Mouse (Mus musculus): ENCODE data around the gene Klk1b5.
"Not testable (repeated sequence)": the region's sequence is repeated elsewhere in the genome, so short reads cannot be mapped to it uniquely, and the experiment has no call there.

Gene Klk1b5

DNA sequence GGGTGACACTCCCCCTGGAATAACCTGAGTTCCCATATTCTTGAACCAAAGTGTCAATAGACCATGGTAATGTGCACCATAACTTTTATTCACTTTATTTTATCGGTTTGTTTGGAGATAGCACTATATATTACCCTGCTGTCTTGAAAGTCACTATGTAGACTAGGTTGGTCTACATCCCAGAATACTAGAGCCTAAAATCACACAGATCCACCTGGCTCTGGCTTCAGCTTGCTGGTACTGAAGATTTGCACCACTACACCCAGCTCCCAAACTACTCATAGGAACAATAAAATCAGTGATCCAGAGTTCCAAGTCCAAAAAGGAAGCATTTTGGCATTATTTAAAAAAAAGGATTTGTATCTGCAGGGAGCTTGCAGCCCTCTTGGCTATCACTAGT lies at the start of gene Klk1b5:
Klk1b5 (plus strand) TSS at position 301 of the 400 bp plus-strand sequence.
- DNase-seq (ENCODE audit: low read depth, low spot score) = no peak

DNA sequence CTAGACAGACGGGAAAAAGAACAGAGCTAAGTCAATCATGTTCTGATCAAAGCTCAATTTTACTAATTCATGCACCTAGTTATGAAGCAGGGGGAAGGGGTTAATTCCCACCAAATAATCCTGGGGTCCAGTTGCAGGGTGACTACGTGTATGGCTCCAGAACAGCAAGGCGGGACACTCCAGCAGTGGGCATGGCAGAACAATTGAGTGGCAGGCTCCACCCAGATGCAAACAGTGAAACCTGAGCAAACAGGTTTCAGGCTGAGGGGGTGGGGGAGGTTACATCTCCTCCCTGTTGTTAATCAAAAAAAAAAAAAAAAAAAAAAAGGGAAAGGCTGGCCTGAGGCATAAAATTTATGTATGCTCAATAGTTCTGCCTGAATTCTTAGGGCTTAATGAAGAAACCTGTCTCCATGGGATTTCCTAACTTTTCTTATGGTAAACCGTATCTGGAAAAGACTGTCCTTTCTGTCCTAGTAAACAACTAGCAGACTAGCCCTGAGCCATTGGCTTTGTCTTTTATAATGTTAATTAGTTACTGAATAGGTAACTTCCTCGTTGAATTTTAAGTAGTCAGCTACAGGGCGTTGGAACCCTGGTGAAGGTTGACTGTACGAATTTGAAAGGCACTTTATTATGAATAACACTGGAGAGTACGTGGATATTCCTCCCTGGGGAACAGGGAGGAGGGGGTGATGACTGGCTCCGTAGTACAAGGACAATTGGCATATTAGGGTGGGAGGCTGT lies 36.3 kb upstream of the Klk1b5 start:
- no peak for DNase-seq (ENCODE audit: low read depth, low spot score)

DNA sequence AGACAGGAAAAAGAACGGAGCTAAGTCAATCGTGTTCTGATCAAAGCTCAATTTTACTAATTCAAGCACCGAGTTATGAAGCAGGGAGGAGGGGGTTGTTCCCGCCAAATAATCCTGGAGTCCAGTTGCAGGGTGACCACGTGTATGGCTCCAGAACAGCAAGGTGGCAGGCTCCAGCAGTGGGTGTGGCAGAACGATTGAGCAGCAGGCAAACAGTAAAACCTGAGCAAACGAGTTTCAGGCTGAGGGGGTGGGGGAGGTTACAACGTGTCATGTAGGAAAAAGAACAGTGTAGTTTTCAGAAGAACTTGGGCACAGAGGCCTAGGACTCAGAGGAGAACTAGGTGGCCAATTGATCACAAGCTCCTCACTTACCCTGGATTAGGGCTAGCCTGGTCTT lies 29.2 kb upstream of the Klk1b5 start:
- DNase-seq (ENCODE audit: low read depth, low spot score) = not testable (repeated sequence)

DNA sequence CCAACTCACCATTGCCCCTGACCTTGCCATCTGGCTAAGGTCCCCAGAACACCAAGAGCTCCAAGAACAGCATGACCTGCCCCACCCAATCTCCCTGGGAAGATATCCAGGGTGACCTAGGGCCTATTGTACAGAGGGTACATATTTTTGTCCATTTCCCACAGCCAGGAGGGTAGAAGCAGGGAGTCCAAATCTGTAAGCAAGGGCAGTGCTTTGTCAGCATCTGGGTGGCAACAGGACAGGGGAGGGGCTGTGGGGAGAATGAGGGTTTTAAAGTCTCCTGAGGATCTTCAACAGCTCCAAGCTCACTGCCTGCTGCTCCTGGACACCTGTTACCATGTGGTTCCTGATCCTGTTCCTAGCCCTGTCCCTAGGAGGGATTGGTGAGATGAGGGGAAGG lies 27.8 kb upstream of the Klk1b5 start, which contains the start of gene Klk1b24:
Klk1b24 (plus strand) TSS at position 301 of the 400 bp plus-strand sequence.
- not testable (repeated sequence) for DNase-seq (ENCODE audit: low read depth, low spot score)

DNA sequence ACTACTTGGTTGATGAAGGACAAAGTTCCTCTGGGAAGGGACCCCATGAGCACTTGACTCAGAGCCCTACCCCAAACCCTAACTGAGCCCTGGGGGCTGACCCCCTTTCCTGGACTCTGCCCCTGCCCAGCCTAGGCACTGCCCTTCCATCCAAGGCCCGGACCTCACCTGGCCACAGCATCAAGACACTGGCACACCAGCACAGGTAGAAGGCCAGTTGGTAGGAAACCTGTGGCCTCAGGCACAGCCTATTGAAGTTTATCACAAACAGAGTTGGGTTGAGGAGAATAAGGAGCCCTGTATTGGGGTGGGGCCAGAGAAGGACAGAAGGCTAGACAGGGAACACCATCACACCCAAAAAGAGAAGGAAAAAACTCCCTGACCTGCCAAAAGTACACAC lies 22.3 kb upstream of the Klk1b5 start:
- DNase-seq (ENCODE audit: low read depth, low spot score) = not testable (repeated sequence)

DNA sequence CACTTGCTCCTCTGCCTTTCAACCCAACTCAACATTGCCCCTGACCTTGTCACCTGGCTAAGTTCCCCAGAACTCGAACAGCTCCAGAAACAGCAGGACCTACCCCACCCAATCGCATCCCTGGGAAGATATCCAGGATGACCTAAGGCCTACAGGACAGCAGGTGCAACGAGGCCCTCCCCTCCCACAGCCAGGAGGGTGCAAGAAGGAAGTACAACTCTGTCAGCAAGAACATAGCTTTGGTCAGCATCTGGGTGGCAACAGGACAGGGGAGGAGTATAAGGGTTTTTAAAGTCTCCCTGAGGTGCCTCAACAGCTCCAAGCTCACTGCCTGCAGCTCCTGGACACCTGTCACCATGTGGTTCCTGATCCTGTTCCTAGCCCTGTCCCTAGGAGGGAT lies 17.9 kb upstream of the Klk1b5 start, which contains the start of gene Klk1b3:
Klk1b3 (plus strand) TSS at position 301 of the 400 bp plus-strand sequence.
- no peak for DNase-seq (ENCODE audit: low read depth, low spot score)

DNA sequence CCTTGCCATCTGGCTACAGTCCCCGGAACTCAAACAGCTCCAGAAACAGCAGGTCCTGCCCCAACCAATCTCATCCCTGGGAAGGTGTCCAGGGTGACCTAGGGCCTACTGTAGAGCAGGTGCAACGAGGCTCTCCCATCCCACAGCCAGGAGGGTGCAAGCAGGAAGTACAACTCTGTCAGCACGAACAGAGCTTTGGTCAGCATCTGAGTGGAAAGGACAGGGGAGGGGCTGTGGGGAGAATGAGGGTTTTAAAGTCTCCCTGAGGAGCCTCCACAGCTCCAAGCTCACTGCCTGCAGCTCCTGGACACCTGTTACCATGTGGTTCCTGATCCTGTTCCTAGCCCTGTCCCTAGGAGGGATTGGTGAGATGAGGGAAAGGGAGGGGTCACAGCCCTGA lies 8.6 kb upstream of the Klk1b5 start, which contains the start of gene Klk1b4:
Klk1b4 (plus strand) TSS at position 301 of the 400 bp plus-strand sequence.
- not testable (repeated sequence) for DNase-seq (ENCODE audit: low read depth, low spot score)

DNA sequence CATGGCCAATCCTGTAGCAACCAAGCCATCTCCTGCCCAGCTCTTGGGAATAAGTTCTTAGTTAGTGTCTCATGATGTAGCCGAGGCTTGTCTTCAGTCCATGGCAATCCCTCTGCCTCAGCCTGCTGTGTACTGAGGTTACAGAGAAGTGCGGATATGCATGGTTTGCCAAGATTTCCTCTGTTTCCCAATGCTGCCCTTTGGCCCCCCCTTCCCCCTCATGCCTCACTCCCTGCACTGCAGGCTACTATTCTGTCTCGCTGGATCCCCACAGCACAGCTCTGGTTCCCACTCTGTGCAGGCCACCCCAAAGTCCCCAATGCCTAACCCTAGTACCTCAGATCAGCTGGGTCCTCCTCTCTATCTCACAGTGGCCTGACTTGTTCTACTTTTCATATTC lies 7.4 kb upstream of the Klk1b5 start:
- DNase-seq (ENCODE audit: low read depth, low spot score) = no peak

DNA sequence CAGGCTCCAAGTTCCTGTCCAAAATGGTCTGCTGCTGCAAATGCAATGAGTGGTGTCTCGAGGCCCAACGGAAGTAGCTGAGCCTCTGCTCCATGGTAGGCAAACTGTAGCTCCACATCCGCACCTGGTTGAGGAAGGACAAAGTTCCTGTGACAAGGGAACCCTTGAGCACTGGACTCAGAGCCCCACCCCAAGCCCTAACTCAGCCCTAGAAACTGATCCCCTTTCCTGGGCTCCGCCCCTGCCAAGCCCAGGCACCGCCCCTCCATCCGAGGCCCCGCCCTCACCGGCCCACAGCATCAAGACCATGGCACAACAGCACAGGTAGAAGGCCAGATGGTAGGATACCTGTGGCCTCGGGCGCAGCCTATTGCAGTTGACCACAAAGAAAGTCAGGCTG lies 5.9 kb downstream of the Klk1b5 start:
- not testable (repeated sequence) for DNase-seq (ENCODE audit: low read depth, low spot score)

DNA sequence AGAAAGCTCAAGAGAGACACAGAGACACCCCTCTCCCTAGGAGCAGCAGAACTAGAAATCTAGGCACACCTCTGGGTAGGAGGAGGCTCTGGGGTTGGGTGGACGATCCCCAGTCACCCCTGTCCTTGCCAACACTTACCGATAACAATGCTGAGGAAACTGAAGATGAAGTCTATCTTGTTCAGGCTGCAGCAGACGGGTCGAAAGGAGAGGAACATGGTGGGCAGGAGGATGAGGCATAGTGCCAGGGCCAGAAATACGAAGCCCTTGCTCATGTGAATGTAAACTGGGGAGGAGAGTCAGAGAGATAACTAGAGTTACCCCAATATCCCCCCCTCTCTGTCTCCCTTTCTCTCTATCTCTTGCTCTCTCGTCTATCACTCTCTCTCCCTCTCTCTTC lies 6.6 kb downstream of the Klk1b5 start:
- not testable (repeated sequence) for DNase-seq (ENCODE audit: low read depth, low spot score)

DNA sequence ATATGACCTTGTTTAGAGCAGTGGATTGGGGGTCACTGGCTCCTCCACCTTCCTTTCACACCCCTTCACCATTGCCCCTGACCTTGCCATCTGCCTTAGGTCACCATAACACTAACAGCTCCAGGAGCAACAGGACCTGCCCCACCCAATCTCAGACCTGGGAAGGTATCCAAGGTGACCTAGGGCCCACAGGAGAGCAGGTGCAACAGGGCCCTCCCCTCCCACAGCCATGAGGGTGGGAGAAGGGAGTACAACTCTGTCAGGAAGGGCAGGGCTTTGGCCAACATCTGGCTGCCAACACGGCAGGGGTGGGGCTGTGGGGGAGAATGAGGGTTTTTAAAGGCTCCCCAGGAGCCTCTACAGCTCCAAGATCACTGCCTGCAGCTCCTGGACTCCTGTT lies 9.3 kb downstream of the Klk1b5 start, which contains the start of gene Klk1:
Klk1 (plus strand) TSS at position 285 of the 400 bp plus-strand sequence.
- DNase-seq (ENCODE audit: low read depth, low spot score) = no peak

DNA sequence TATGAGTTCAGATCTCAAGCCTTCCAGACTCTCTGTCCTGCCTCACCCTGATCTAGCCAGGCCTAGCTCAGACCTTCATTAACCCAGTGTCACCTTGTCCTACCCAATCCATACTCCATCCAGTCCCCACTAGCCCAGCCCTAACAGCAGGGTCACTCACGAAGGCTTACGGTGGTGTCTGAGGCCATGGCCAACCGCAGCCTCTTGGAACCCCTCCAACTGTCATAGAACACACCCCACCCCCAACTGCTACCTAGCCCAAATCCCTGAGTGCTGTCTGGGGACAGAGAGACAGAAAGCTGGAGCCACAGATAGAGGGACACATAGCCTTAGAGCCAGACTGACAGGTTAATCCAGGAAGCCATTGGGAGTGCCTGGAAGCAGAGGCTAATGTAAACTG lies 20.2 kb downstream of the Klk1b5 start, which contains the start of gene Gm36864:
Gm36864 (plus strand) TSS at position 269 of the 400 bp plus-strand sequence.
- DNase-seq (ENCODE audit: low read depth, low spot score) = no peak

DNA sequence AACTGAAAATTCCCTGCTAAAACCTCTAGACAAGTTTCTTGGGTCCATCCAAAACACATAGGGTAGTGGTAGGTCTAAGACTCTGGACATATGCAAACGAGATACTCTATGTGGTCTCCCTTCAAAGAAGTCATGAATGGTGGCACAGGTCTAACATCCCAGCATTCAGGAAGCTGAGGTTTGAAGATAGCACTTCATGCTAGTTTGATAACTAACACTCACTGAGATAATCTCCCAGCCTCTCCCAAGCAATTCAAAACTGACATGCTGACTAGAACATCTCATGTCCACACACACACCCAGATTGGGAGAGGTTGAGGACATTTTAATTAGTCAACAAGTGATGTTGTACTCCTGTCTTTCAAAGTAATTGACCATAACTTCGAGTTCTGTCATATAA lies 24.2 kb downstream of the Klk1b5 start:
- DNase-seq (ENCODE audit: low read depth, low spot score) = no peak

DNA sequence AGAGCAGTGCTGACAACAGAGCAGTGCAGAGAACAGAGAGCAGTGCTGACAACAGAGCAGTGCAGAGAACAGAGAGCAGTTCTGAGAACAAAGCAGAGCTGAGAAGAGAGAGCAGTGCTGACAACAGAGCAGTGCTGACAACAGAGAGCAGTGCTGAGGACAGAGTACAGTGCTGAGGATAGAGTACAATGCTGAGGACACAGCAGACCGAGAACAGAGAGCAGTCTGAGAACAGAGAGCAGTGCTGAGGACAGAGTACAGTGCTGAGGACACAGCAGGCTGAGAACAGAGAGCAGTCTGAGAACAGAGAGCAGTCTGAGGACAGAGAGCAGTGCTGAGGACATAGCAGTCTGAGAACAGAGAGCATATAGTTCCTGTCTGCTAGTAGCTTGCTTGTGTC lies 25.0 kb downstream of the Klk1b5 start:
- no peak for DNase-seq (ENCODE audit: low read depth, low spot score)

DNA sequence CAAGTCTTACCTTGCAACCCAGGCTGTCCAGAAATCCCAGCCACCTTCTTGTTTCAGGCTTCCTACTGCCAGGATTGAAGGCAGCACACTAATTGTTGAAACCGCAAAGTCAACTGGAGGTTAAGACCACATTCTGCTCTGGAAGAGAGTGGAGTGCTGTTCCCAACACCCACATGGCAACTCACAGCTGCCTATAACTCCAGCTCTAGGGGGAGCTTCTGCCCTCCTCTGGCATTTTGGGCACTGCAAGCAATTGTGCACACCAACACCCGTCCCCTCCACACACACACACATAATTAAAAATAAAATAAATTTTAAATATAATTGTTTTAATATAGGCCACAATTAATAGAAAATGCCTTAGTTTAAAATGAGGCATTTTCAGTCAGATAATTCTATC lies 25.4 kb downstream of the Klk1b5 start:
- DNase-seq (ENCODE audit: low read depth, low spot score) = no peak

DNA sequence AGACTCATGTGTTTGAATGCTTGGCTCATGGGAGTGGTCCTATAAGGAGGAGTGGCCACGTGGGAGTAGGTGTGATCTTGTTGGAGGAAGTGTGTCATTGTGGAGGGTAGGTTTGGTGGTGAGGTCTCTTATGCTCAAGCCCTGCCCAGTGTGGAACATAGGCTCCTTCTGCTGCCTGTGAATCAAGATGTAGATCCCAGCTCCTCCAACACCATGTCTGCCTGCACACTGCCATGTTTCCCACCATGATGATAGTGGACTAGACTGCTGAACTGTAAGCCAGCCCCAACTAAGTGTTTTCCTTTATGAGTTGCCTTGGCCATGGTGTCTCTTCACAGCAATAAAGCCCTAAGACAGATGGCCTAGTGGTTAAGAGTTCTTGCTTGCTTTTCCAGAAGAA lies 28.3 kb downstream of the Klk1b5 start:
- DNase-seq (ENCODE audit: low read depth, low spot score) = no peak

DNA sequence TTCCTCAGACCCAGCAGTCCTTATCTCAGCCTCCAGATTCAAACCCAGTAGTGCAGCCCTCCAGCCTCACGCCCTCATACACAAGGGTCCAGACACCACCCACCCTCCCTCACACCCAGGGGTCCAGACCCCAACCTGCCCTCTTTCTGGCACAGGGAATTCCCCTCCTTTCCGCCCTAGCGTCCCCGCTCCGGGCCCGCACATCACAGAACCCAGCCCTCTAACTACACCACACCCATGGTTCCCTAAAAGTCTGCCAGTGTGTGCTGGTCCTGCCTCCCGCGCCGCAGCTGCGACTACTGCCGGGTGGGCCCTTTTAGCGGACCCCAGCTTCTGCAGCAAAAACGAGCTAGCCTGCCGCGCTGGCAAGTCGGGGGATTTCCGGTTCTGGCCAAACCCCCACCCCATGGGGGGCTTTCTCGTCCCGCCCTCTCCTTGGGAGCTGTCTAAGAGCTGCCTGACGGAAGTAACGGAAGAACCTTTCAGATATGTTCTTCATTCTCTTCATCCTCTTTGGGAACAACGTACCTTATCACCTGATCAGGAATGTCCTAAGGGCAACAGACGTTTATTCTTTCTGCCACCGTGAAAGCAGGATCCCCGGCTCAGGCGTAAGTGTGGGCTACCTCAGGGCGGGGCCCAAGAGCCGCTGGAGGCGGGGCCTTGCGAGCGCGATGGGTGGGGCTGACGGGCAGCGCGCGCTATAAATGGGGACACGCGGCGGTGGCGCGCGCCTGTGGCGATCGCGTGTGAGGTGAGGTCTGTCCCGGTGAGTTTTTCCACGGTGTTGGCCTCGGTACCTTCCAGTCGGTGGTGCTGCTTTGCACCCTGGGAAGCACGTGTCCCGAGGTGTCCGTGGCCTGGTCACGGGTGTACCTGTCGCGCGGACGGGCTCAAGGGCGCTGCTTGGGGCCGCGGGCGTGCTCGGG lies 30.6 kb downstream of the Klk1b5 start, which contains the start of the genes 1700028J19Rik and 2410002F23Rik:
1700028J19Rik (minus strand) TSS at position 641 of the 929 bp plus-strand sequence.
2410002F23Rik (plus strand) TSS at position 668 of the 929 bp plus-strand sequence.
- peak; percentile 93 for DNase-seq (ENCODE audit: low read depth, low spot score)

DNA sequence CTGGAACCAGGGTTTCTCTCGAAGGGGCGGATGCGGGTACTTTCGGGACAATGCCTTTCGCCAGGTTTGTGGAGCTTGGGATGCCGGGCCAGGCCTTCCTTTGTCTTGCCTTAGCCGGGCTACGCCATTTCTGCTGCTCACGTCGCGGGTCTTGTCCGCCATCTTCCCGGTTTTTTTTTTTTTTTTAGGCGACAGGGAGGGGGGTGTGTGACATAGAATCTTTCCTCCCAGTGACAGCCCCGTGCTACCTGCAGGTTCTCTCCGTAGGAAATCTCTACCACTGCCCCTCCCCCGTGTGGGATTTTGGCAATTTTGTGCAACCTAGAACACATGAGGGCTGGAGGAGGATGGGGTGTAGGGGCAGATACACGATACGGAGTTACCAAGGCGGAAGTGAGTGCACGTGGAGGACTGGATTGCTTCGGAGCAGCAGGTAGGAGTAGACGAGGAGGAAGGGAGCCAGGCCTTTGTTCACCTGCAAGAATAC lies 31.3 kb downstream of the Klk1b5 start:
- peak; percentile 69 for DNase-seq (ENCODE audit: low read depth, low spot score)

DNA sequence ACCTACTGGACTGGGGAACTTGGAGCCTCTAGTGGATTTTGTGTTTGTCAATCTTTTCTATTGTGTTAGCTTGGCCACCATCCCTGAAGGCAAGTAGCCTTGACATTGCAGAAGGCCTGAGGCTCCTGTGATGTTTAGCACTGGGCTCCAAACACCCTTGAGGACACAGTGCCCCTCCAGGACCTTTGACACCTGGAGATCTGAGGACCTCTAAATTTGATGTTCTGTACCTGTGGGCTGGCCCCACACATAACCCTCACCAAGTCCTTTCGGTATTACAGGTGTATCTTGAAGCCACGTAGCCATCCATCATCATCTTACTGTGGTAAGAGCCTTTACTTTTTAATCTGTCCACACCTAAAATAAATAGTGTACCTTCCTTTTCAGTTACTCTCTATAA lies 32.2 kb downstream of the Klk1b5 start:
- no peak for DNase-seq (ENCODE audit: low read depth, low spot score)

DNA sequence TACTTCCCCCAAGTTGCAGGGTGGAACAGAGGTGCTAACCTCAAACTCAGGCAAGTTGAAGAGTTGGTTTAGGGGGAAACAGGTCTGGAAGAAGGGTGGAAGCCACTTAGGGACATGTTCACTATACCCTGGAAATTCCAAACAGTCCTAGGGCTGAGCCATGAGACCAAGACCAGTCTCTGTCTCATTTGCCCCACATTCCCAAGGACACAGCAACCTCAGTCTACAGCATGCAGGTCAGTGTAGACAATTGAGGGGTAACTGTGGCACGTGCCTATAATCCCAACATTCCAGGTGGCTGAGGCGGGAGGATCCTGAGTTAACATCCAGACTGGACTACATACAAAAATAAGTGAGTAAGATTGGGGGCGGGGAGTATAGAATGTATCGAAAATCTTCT lies 33.5 kb downstream of the Klk1b5 start:
- DNase-seq (ENCODE audit: low read depth, low spot score) = no peak

DNA sequence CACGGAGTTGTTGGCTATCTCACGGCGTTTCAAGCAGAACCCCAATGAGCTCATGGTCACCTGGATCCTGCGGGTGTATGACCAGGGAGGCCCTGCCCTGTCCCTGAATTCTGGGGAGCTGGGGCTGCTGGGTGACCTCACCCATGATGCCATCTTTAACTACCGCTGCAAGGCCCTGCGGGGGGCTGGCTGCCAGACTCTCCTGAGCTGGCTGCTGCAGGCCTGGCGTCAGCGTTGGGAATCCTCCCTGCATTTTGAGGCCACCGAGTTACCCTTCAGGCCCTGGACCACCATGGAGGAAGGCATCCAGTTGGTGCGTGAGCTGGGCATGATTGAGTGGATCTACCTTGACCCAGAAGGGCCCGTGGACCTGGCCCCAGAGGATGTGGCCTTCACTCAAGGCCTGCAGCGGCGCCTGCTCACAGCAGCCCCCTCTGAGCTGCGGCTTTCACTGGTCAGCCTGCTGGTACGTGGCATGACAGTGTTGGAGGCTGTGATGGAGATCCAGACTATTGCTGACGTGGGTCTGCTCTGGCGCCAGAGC lies 35.1 kb downstream of the Klk1b5 start:
- DNase-seq (ENCODE audit: low read depth, low spot score) = not testable (repeated sequence)

Data from mesoderm, embryonic 11.5 days (tissue).